Mouse (Mus musculus) liver, embryonic 14.5 days (tissue): ENCODE data around the gene Rbmxl1. TPM values are rescaled to one million over a fixed set of nuclear protein-coding genes. Genes with fewer than 3 reads are reported as not detected.

ENCODE experiments used
- ATAC-seq: fragments of 200-750 bp; cut with Nextera tagmentation; 2 replicates; pipeline ENCODE4 v1.8.0; 2017; ENCODE audit warnings: moderate number of reproducible peaks, mild to moderate bottlenecking, moderate library complexity; ENCODE audit not compliant: insufficient read depth
- DNase-seq, 3 experiments: peaks; one replicate each; pipeline ENCODE4 v3.0.0-alpha.2; 2012 to 2013; ENCODE audit warnings: low read depth in 3 of 3, low spot score in 3 of 3
- H3K27ac ChIP-seq: fragments of 300-500 bp; sonication (generic); 2 replicates; pipeline ENCODE4 v1.5.1; 2014; ENCODE audit warnings: moderate library complexity, mild to moderate bottlenecking, control low read depth, inconsistent platforms
- H3K27me3 ChIP-seq: fragments of 300-500 bp; sonication (generic); 2 replicates; pipeline ENCODE4 v1.6.1; 2014; ENCODE audit warnings: mild to moderate bottlenecking, low read length, moderate library complexity; ENCODE audit not compliant: control insufficient read depth, insufficient read depth
- H3K36me3 ChIP-seq: fragments of 300-500 bp; sonication (generic); replicated peaks from 2 replicates; pipeline ENCODE4 v1.6.1; 2014; ENCODE audit warnings: low read depth; ENCODE audit not compliant: control insufficient read depth, insufficient read depth
- H3K4me1 ChIP-seq, 2 experiments: fragments of 200-500 bp in 1 of 2; fragments of 300-500 bp in 1 of 2; sonication (generic) in 1 of 2; replicated peaks; 2 replicates each; pipeline ENCODE4 v1.6.1; 2012 to 2014; ENCODE audit warnings: antibody characterized with exemption in 1 of 2, inconsistent platforms in 1 of 2, low read length in 1 of 2; ENCODE audit not compliant: control insufficient read depth in 2 of 2, insufficient read depth in 2 of 2
- H3K4me2 ChIP-seq: fragments of 300-500 bp; sonication (generic); 2 replicates; pipeline ENCODE4 v1.6.1; 2014; ENCODE audit warnings: low read depth, mild to moderate bottlenecking, control low read depth, moderate library complexity
- H3K4me3 ChIP-seq, 2 experiments: fragments of 200-500 bp in 1 of 2; fragments of 300-500 bp in 1 of 2; sonication (generic) in 1 of 2; 2 replicates each; pipeline ENCODE4 v1.5.1; 2012 to 2014; ENCODE audit warnings: low read depth in 2 of 2, low read length in 2 of 2, mild to moderate bottlenecking in 2 of 2, control low read depth in 1 of 2, inconsistent platforms in 1 of 2, moderate library complexity in 1 of 2; ENCODE audit not compliant: insufficient read depth in 1 of 2
- H3K9ac ChIP-seq: fragments of 300-500 bp; sonication (generic); replicated peaks from 2 replicates; pipeline ENCODE4 v1.6.1; 2014; ENCODE audit warnings: mild to moderate bottlenecking, control low read depth, moderate library complexity
- H3K9me3 ChIP-seq: fragments of 300-500 bp; sonication (generic); 2 replicates; pipeline ENCODE4 v1.6.1; 2016; ENCODE audit warnings: low read length, mixed read lengths; ENCODE audit not compliant: control insufficient read depth
- CTCF ChIP-seq: IDR thresholded peaks from 2 replicates; pipeline ENCODE4 v1.5.1; 2016; ENCODE audit warnings: antibody characterized with exemption, low read depth, control low read depth
- EP300 ChIP-seq: IDR thresholded peaks from 2 replicates; pipeline ENCODE4 v1.6.1; 2016; ENCODE audit warnings: antibody characterized with exemption, low read depth
- WGBS: fragments of 180-500 bp; shearing (Covaris S2); extraction: QIAGEN DNeasy Blood & Tissue Kit; methylation state at CpG from one replicate; pipeline ENCODE4 v1.1.7; 2014; ENCODE audit not compliant: insufficient replicate concordance; 5-methylcytosine and 5-hydroxymethylcytosine counted together
- polyA plus RNA-seq, 2 experiments: library from polyadenylated mRNA; depleted of rRNA in 1 of 2; stranded (reverse) in 1 of 2; unstranded in 1 of 2; fragments of >200 nt; fragmentation: Nextera tagmentation in 1 of 2; extraction: Ambion mirVana in 1 of 2; gene quantifications; 2 replicates each; pipeline versions ENCODE4 v1.2.1 to v1.2.3; 2012 to 2014

Gene Rbmxl1
- polyA plus RNA-seq, 2 experiments: 68.2 to 101 TPM

DNA sequence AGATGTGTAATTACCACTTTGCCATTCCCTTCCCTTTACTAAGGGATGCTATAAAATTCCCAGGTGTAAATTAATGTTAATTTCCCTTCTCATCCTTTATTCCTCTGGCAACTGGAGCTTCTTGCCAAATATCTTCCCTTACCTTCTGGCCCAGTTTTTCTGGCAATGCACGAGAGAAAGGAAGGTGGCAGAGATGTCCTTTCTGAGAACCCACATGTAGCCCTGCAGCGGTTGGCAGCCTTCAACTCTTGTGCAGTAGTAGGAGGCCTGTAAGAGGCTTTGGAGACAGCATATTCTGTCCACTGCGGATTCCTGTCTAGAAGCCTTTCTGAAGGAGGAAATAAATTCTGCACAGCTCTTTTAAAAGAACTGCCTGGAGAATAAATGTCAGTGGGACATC is 52.3 kb downstream of the Rbmxl1 start:
- Histone ChIP-seq H3K9ac (no peak overlapping the region), H3K4me1 (no peaks in the 10 kb centered on the region), H3K4me2 (no peak overlapping the region), H3K27me3 (no peaks in the 10 kb centered on the region), H3K36me3 (no peaks in the 10 kb centered on the region), H3K27ac (no peak overlapping the region), H3K4me3 (no peak overlapping the region), H3K9me3 (no peaks in the 10 kb centered on the region)
- 38% methylated on average over 3 of the region's 3 CpGs for WGBS
- DNase-seq (no peak), ATAC-seq (no peak)
- no peak for TF ChIP-seq EP300
- no peak for TF ChIP-seq CTCF

Other genes with a start within 250 kb of the Rbmxl1 start
- 0.06 TPM in 1 of 2 replicates, not detected in the other for gene Pou4f2, start 72.3 kb downstream of the Rbmxl1 start, polyA plus RNA-seq (2012; rRNA removed)
- not detected in 2 replicates for gene Pou4f2, start 72.3 kb downstream of the Rbmxl1 start, polyA plus RNA-seq (2014; fragmentation: Nextera tagmentation; extraction: Ambion mirVana)
- gene Slc10a7, start 448 bp upstream of the Rbmxl1 start, polyA plus RNA-seq (2012; rRNA removed): 3.3 and 4.4 TPM in 2 replicates
- 3.3 and 3.8 TPM in 2 replicates for gene Slc10a7, start 448 bp upstream of the Rbmxl1 start, polyA plus RNA-seq (2014; fragmentation: Nextera tagmentation; extraction: Ambion mirVana)